Mouse (Mus musculus): Measurements from ENCODE around the gene Hoxc8. TPM values are rescaled to one million over a fixed set of nuclear protein-coding genes. Genes with fewer than 3 reads are reported as not detected.

The Hoxc8 gene
- polyA plus RNA-seq, 1 experiment: not detected

- TF ChIP-seq GATA1 (IDR thresholded peaks at IDR 0.05; ENCODE audit: low read length) (no peak), TAL1 (IDR thresholded peaks at IDR 0.05; ENCODE audit: low read length) (no peak)
- H3K27me3 ChIP-seq (ENCODE audit: control insufficient read depth): peaks cover 100% of the 10 kb centered on the region
- H3K36me3 ChIP-seq (ENCODE audit: control insufficient read depth): no peaks in the 10 kb centered on the region
- no peak overlapping the region for H3K4me3 ChIP-seq (replicated peaks)
- H3K9me3 ChIP-seq (ENCODE audit: control insufficient read depth, low read length): peaks cover 11% of the 10 kb centered on the region; the same call in 1 of the 2 replicates
- no peaks in the 10 kb centered on the region for H3K4me1 ChIP-seq (ENCODE audit: control insufficient read depth)
Observed at GRCm38 (mm10) chr15:102978615-102979515, 11.5 kb upstream of the Hoxc8 start.

- TF ChIP-seq GATA1 (IDR thresholded peaks at IDR 0.05; ENCODE audit: low read length) (no peak), TAL1 (IDR thresholded peaks at IDR 0.05; ENCODE audit: low read length) (no peak)
- H3K27me3 ChIP-seq (ENCODE audit: control insufficient read depth): peaks cover 100% of the 10 kb centered on the region
- no peaks in the 10 kb centered on the region for H3K4me1 ChIP-seq (ENCODE audit: control insufficient read depth)
Observed at GRCm38 (mm10) chr15:102979936-102980335, 10.5 kb upstream of the Hoxc8 start.

DNA sequence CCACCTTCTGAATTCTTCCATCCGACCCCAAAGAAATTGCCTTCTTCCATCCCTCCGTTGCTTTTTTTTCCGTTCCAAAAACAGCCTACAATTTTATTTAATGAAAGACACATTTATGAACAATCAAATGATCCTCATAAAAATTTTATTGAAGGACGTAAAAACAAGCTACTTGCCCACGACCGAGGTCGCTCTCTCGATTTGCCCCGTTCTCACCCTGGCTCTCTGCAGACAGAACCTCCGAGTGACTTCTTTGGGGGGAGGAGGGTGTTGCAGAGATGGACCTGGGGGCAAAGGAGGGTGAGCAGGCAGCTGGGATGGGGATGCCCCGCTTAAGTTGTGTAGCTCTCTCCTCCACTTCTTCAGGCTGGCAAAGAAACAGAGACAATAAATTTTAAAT, 10.1 kb upstream of the Hoxc8 start:
- TF ChIP-seq GATA1 (IDR thresholded peaks at IDR 0.05; ENCODE audit: low read length) (no peak), TAL1 (IDR thresholded peaks at IDR 0.05; ENCODE audit: low read length) (no peak)
- Histone ChIP-seq H3K36me3 (ENCODE audit: control insufficient read depth) (no peaks in the 10 kb centered on the region), H3K4me1 (ENCODE audit: control insufficient read depth) (no peaks in the 10 kb centered on the region), H3K27me3 (ENCODE audit: control insufficient read depth) (peaks cover 100% of the 10 kb centered on the region), H3K4me3 (replicated peaks) (no peak overlapping the region), H3K9me3 (ENCODE audit: control insufficient read depth, low read length) (peaks cover 11% of the 10 kb centered on the region; the same call in 1 of the 2 replicates)

More at GRCm38 (mm10) chr15:102979936-102980335, 10.5 kb upstream of the Hoxc8 start:
- Histone ChIP-seq H3K9me3 (ENCODE audit: control insufficient read depth, low read length) (peaks cover 11% of the 10 kb centered on the region; the same call in 1 of the 2 replicates), H3K36me3 (ENCODE audit: control insufficient read depth) (no peaks in the 10 kb centered on the region), H3K4me3 (replicated peaks) (no peak overlapping the region)

DNA sequence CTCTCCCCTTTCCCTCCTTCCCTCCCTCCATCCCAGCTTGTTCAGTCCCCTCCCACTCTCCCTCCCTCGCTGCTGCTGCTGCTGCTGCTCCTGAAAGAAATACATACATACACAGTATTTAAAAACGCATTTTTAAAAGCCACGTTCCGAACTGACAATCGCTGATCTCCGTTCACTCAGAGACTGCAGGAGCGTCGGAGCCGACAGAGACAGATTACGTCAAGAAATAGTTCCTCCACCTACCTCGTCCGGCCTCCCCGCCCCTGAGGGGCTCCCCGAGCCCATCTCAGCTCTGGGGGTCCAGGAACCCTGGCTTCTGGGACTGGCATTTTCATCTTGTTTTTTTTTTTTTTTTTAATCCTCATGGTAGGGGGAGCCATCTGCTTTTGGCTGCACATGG, 9.5 kb upstream of the Hoxc8 start:
- H3K4me3 ChIP-seq (replicated peaks): no peak overlapping the region
- TF ChIP-seq GATA1 (IDR thresholded peaks at IDR 0.05; ENCODE audit: low read length) (no peak), TAL1 (IDR thresholded peaks at IDR 0.05; ENCODE audit: low read length) (no peak)
- no peaks in the 10 kb centered on the region for H3K4me1 ChIP-seq (ENCODE audit: control insufficient read depth)
- H3K27me3 ChIP-seq (ENCODE audit: control insufficient read depth): peaks cover 100% of the 10 kb centered on the region
- H3K36me3 ChIP-seq (ENCODE audit: control insufficient read depth): no peaks in the 10 kb centered on the region
- H3K9me3 ChIP-seq (ENCODE audit: control insufficient read depth, low read length): peaks cover 7% of the 10 kb centered on the region; the same call in 1 of the 2 replicates

GRCm38 (mm10) chr15:102981379-102982288, 8.8 kb upstream of the Hoxc8 start:
- Histone ChIP-seq H3K27me3 (ENCODE audit: control insufficient read depth) (peaks cover 100% of the 10 kb centered on the region), H3K4me1 (ENCODE audit: control insufficient read depth) (no peaks in the 10 kb centered on the region), H3K9me3 (ENCODE audit: control insufficient read depth, low read length) (peaks cover 7% of the 10 kb centered on the region; the same call in 1 of the 2 replicates), H3K36me3 (ENCODE audit: control insufficient read depth) (no peaks in the 10 kb centered on the region), H3K4me3 (replicated peaks) (no peak overlapping the region)
- TF ChIP-seq GATA1 (IDR thresholded peaks at IDR 0.05; ENCODE audit: low read length) (no peak), TAL1 (IDR thresholded peaks at IDR 0.05; ENCODE audit: low read length) (no peak)

DNA sequence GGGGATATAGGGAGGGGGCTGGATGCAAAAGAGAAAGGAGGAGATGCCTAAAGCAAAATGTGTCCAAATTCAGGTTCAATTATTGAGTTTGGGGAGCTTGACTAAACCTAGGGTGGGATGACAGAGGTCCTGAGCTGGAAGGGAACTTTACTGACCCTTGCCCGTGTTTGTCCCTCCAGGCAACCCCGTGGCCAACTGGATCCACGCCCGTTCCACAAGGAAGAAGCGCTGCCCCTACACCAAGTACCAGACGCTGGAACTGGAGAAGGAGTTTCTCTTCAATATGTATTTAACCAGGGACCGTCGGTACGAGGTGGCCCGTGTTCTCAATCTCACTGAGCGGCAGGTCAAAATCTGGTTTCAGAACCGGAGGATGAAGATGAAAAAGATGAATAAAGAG, 6.7 kb upstream of the Hoxc8 start:
- H3K4me1 ChIP-seq (ENCODE audit: control insufficient read depth): no peaks in the 10 kb centered on the region
- TF ChIP-seq GATA1 (IDR thresholded peaks at IDR 0.05; ENCODE audit: low read length) (no peak), TAL1 (IDR thresholded peaks at IDR 0.05; ENCODE audit: low read length) (no peak)
- H3K36me3 ChIP-seq (ENCODE audit: control insufficient read depth): no peaks in the 10 kb centered on the region
- H3K4me3 ChIP-seq (replicated peaks): no peak overlapping the region
- H3K27me3 ChIP-seq (ENCODE audit: control insufficient read depth): peaks cover 100% of the 10 kb centered on the region
- peaks cover 7% of the 10 kb centered on the region; the same call in 1 of the 2 replicates for H3K9me3 ChIP-seq (ENCODE audit: control insufficient read depth, low read length)

GRCm38 (mm10) chr15:102984521-102984920, 5.9 kb upstream of the Hoxc8 start:
- no peak for TF ChIP-seq GATA1 (IDR thresholded peaks at IDR 0.05; ENCODE audit: low read length)
- no peak for TF ChIP-seq TAL1 (IDR thresholded peaks at IDR 0.05; ENCODE audit: low read length)
- Histone ChIP-seq H3K9me3 (ENCODE audit: control insufficient read depth, low read length) (peaks cover 7% of the 10 kb centered on the region; the same call in 1 of the 2 replicates), H3K4me3 (replicated peaks) (no peak overlapping the region), H3K36me3 (ENCODE audit: control insufficient read depth) (no peaks in the 10 kb centered on the region), H3K27me3 (ENCODE audit: control insufficient read depth) (peaks cover 100% of the 10 kb centered on the region), H3K4me1 (ENCODE audit: control insufficient read depth) (no peaks in the 10 kb centered on the region)

DNA sequence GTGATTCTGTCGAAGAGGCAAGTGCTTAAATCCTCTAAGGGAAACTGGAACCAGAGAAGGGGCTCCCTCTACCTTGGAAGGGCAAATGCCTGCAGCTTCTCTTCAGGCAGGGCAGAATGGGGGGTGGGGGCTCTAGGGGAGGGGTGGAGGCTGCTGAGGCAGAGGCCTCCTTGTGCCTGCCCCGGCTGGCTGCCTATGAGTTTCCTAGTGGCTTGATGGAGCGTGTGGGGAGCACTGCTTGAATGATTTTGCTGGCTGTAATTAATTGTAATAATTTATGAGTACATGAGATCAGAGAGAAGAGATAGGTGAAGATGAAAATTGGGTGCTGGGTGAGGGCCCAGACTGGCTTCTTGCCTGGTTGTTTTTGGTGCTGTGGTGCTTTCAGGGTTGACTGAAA, 5.5 kb upstream of the Hoxc8 start:
- H3K4me1 ChIP-seq (ENCODE audit: control insufficient read depth): no peaks in the 10 kb centered on the region
- peaks cover 100% of the 10 kb centered on the region for H3K27me3 ChIP-seq (ENCODE audit: control insufficient read depth)
- no peak for TF ChIP-seq TAL1 (IDR thresholded peaks at IDR 0.05; ENCODE audit: low read length)
- TF ChIP-seq GATA1 (IDR thresholded peaks at IDR 0.05; ENCODE audit: low read length): no peak

More for the DNA sequence above, 5.5 kb upstream of the Hoxc8 start:
- Histone ChIP-seq H3K36me3 (ENCODE audit: control insufficient read depth) (no peaks in the 10 kb centered on the region), H3K9me3 (ENCODE audit: control insufficient read depth, low read length) (peaks cover 7% of the 10 kb centered on the region; the same call in 1 of the 2 replicates), H3K4me3 (replicated peaks) (no peak overlapping the region)

Data from erythroblast, embryonic 14.5 days (primary cell).